Mouse (Mus musculus) spleen, postnatal 10 days (tissue): ENCODE data around the gene Rad9b.
A peak's percentile ranks its signal among the peaks of the same experiment; 100 is the strongest.
"Not testable (repeated sequence)": the region's sequence is repeated elsewhere in the genome, so short reads cannot be mapped to it uniquely, and the experiment has no call there.

ENCODE experiments used
- DNase-seq, 2 experiments: peaks; one replicate each; pipeline ENCODE4 v3.0.0; 2021 to 2022; ENCODE audit warnings: low spot score in 2 of 2

Rad9b gene

DNA sequence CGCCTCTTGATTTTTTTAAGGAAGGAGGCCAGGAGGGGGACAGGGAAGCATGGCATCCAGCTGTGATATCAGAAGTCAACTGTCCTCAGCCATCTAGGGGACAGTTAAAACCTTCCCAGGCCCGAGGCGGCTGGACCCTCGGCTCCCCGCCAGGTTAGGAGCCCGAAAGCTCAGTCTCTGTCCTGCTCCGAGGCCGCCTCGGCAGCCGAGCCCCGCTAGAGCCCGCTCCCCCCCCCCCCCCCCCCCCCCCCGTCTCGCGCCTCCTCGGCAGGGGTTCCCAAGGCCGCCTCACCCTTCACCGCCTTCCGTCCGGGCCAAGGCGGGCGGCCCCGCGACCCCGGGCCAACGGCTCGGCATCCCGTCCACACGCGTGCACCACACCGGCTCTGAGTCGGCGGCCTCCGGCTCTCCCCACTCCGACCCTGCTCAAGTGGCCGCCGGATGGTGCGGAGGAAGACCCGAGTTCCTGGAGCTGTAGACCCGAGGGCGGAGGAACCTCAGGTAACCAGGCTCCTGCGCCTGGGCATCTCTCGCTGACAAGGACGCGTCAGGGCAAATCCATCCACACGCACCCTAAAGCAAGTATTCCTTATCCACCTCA lies 17.7 kb upstream of the Rad9b start, which contains the start of gene Gpn3:
Gpn3 (plus strand) TSS at position 286 of the 601 bp plus-strand sequence.
- no peak for DNase-seq

DNA sequence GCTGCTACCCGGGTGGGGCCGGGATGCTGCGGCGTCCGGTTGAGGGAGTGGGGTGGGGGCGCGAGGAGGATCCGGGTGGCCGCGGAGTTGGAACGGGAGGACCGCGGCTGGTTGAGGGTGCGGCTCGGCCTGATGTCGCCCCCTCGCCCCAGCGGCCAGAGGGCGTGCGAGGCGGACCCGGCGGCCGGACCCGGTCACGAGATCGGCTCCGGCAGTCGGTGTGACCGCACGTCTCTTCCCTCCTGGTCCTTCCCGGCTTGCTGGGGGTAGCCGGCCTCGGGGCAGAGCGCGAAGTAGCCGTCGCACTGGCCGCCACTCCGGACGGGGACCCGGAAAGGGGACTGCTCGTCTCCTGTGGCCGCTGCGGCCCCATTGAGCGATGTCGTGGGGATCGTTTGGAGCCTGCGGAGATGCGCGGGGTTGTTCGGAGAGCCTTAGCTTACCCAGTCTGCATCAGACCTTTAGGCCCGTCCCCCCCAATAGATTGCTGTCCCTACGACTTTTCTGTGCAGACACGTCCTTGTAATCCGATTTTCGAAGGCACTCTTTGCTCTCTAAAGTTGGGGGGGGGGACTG lies 547 bp upstream of the Rad9b start:
- no peak for DNase-seq

DNA sequence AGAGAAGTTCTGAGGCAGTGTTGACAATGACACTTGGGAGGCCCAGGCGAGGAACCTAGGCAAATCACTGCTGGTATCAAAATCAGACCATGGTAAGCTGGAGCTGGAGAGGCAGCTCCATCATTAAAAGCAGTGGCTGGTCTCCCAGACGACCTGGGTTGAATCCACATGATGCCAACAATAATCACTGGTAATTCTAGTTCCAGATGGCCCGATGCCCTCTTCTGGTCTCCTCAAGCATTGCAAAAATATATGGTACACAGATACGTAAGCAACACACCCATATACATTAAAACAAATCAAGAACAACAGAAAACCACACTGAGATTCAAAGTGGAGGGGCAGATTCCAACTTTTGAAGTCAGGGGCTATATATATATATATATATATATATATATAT lies 8.3 kb downstream of the Rad9b start:
- no peak for DNase-seq

DNA sequence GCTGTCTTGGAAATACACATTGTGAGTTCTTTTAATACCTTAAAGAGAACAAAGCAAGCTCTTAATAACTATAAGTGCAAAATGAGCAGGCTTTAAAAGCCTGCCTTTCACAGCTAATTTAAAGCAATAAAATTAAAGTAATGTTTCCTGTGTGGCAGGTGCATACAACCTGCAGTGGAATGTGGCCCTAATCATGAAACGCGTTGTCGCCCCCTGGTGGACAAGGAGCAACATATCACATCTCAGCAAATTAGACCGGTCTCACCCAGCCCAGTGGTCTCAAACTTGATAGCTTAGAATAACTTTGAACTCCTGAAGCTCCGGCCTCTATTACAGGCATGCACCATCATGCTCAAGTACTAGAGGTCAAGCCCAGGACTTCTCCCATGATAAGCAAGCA lies 9.8 kb downstream of the Rad9b start:
- peak; percentile 78 to 88 for DNase-seq

DNA sequence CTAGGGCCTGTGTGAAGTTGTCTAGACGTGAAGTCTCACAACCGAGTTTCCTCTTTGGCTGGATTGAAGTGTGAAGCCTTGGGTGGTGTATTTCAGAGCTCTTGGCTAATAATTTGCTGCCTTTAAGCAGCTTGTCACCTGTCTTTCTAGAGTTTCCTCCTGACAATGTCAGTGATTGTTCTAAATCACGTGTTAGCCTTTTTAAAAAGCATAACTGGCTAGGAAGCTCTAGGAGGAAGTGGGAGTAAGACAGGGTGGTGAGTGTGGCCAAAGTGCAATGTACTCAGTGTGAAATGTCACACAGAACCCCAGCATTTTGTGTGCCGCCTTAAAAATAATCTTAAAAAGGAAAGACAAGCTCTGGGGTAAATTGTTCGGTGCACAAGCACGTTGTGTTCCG lies 10.3 kb downstream of the Rad9b start:
- no peak for DNase-seq

DNA sequence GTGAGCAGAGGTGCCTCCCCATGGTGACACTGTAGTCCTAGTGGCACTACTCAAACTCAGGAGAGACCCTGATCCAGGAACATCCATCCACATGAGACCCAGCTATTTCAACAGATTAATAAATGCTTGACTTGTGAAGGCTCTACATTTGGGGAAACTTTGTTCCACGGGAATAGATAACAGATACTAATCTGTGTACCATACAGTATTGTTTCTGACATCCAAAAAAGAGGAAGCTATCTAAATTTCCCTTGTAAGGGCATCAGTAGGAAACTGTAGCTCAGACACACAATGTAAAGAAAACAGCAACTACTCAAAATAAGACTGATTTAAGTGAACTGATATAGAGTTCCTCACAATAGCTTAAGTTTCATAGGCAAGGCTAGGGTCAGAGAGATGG lies 11.2 kb downstream of the Rad9b start:
- DNase-seq = no peak

DNA sequence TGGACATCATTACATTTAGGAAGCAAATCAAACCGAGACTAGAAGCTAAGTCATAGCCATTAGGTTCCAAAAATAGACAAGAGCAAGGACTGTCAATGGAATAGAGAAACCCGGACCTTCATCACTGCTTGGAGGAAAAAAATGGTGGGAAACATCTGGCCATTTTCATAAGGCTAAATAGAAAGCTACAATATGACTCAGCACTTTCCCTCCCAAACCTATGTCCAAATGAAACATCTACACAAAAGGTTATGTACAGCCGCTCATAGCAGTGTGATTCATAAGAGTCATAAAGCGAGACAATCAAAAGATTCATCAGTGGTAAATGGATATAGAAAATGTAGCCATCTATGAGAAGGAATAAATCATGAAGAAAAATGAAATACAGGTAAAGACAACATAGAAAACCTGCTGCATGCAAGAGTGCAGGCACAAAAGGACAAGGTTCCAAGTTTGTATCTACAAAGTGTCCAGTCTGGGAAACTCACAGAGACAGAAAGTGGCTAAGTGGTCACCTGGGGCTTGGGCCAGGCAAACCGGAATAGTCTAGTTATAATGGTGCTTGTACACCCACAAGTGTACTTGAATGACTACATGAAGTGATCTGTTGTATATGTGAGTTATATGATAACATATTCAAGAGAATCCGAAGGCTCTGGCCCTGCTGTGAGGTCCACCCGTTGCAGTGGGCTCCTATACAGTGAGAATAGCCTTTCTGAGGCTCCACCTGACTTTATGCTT lies 17.3 kb downstream of the Rad9b start:
- no peak for DNase-seq

DNA sequence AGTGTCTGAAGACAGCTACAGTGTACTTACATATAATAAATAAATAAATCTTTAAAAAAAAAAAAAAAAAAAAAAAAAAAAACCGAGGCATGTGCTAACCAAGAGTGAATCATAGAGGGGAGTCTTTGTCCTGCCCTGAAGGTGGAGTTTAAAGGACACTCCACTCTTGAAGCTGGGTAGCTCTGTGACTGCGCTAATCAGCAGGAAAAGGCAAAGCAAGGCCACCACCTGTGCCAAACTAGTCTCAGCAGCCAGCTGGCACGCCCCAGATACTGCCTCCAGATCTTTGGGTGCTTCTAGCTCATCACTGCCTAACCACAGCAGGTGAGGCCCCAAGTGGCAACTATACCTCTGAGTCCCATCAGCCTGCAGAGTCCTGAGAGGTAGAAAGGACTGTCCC lies 19.4 kb downstream of the Rad9b start:
- no peak for DNase-seq

DNA sequence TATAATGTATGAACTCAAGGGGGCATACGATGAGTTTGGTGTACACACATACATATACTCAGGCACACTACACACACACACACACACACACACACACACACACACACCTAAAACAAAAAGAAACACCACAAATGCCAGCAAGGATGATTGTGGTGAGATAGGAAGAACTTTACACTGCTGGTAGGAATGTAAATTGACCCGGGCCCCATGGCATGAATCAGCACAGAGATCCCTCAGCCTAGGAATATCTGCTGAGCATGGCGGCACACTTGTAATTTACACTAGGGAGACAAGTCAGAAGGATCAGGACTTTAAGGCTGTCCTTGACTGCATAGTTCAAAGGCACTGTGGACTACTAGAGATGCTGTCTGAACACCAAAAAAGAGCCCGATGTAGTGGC lies 23.8 kb downstream of the Rad9b start:
- DNase-seq = no peak

DNA sequence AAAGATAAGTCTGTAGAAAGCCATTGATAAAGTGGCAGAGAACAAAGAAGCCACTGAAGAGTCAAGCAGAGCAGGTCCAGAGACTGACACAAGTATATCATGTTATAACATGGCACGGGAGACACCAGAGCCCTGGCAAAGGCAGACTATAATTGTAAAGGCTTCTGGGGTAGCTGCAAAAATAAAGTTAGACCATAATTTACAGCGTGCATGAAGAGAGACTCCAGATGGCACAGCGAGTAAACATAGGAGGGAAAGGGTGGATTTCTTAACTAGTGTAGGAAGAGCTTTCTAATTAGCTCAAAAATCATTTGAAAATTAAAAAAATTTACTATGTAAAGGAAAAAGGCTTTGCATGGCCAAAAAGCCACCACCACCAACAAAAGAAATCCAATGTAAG lies 26.8 kb downstream of the Rad9b start:
- no peak for DNase-seq

DNA sequence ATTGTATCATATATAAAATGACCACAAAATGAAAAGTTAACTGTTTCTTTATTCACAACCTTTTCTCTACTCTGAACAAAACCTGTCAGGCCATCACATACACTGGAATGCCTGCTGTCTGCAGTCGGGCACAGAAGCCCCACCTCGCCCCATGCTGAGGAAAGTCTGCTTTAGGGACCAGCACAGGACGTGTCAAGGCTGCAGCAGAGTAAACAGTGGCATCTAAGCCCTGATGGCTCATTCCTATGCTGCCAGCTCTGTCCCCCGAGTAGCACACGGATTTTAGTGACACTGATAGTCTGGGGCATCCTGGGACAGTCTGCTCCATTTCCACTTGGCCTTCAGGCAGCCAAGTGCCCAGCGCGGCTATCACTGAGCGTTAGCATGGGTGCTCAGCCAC lies 28.6 kb downstream of the Rad9b start:
- DNase-seq = no peak

DNA sequence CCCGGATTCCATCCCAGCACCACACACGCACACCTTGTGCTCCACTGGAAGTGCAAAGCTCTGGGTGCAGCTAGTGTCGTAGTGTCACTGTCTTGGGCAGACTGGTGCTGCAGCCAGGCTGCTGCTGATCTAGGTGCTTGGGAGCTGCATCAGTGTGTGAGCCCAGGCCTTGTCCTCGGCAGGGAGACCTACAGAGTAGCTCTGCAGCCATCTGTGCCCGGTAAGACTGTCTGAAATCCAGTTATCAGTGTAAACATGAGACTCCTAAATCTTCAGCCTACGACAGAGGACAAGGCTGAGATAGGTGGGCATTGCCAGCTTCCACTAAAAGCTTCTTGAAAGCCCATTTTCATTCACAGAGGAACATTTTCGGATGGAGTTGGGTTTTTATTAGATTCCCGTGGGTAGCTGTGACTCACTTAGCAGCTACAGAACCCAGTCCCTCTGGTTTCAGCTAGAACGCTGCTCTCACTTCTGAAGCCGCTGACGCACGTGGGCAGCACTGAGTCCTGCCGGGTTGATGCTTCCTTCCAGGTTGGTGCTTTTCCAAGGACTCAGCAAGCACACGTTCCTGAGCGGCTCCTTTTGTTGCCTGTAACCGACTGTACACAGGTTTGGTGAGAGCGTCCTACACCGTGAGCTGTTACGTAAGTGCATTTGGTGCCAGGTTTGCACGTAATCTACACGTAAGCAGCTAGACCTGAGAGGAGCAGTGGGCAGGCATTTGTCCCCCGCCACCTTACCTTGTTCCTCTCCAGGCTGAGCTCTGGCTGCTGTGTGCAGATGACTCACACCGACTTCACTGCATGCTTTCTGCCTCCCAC lies 29.2 kb downstream of the Rad9b start:
- DNase-seq = no peak

DNA sequence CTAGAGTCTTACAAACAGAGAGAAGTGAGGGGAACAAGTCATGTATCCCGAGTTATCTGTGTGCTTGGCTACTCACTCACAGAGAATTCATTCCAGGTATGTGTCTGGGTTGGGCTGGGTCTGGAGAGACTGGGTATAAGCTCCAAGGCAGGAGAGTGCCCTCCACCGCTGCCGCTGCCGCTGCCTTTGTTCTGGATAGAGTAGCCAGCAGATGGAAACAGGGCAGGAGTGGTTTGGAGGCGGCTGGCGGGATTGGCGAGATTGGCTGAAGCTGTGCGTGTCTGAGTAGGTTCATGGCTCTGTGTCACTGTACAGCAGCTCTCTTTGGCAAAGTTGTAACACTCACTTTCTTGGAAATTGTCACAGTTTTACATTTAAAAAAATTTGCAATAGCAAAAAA lies 30.5 kb downstream of the Rad9b start:
- DNase-seq = no peak

DNA sequence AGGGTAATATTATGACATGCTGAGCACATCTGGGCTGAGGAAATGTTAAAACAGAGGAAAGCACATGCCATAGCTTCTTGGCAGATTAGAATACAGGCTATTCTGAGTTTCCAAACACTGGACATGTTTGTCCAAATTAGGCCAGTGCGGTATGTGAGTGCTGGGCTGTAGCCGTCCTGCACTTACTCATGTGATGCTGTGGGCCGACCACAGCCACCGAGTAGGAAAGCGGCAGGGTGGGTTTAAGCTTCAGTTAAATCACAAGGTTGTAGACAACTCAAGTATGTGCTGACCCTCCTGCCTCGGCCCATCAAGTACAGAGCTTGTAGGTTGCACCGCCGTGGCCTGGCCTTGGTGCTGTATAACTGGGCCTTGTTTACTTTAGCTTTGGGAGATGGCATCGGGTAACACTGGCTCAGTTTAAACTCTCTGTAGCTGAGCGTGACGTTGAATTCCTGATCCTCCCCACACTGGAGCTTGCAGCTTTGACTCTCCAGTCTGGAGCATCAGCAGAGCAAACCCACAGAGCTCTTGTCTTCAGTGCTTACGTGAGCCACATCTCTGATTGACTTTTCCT lies 33.7 kb downstream of the Rad9b start:
- no peak for DNase-seq

DNA sequence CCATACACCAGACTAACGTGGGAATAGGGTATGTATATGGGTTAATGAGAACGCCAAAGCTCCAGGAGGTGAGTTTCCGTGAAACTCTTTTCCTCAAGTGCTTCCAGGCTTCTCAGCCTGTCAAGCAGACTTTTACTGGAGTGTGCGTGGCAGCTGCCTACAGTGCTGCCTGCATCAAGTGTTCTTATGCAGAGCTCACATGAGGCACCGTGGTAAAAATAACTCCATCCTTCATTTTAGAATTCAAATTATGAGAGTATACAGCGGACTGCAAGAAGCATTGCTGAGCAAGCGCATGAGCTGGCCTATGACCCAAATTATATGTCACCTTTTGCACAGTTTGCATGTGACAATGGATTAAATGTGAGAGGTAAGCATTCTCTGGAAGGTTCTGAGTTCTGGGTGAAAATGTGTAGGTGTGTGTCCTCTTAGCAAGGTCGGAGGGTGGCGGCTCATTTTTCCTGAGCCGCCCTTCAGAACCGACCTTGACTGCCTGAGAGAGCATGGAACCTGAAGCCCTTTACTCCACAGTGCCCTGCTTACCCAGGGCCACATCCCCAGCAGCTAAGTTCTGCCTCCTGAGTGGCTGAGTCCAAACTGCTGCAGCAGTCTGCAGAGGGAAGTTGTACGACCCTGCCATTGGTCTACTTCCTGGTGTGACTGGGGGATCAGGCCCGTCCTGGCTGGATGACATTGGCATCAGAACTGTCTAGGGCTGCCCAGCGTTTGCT lies 34.4 kb downstream of the Rad9b start:
- DNase-seq = no peak

DNA sequence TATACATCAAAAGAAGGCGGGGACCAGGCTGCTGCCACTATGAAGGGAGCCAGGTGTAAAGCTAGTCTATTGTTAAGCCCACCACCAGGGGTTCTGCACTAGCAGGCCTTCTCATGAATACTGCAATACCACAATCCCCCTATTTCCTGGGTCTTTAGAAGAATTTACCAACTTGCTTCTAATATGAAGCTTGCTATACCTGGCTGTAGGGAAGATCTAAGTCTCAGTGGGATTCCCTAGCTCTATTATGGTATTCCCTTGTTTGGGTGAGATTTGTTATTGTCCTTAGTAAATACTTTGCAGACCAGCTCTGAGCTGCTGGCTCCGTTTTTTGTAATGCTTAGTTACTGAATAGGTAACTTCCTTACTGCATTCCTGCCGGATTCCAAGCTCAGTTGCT lies 35.1 kb downstream of the Rad9b start:
- not testable (repeated sequence) for DNase-seq

DNA sequence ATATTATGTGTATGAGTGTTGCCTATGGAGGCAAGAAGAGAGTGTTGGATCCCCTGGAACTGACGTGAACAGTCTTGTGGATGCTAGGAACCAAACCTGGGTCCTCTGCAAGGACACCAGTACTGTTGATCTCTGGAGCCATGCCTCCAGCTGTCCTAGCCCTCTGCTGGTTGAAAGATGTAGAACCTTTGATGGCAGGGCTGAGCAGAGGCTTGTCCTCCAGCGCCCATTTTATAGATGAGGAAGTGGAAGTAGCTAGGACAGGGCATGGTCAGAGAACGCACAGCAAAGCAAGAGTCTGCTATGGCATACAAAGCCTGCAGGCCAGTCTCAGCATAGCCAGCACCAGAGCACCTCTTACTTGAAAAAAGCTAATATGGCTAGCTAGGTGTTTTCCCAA lies 35.9 kb downstream of the Rad9b start:
- DNase-seq = peak; percentile 27 to 64

DNA sequence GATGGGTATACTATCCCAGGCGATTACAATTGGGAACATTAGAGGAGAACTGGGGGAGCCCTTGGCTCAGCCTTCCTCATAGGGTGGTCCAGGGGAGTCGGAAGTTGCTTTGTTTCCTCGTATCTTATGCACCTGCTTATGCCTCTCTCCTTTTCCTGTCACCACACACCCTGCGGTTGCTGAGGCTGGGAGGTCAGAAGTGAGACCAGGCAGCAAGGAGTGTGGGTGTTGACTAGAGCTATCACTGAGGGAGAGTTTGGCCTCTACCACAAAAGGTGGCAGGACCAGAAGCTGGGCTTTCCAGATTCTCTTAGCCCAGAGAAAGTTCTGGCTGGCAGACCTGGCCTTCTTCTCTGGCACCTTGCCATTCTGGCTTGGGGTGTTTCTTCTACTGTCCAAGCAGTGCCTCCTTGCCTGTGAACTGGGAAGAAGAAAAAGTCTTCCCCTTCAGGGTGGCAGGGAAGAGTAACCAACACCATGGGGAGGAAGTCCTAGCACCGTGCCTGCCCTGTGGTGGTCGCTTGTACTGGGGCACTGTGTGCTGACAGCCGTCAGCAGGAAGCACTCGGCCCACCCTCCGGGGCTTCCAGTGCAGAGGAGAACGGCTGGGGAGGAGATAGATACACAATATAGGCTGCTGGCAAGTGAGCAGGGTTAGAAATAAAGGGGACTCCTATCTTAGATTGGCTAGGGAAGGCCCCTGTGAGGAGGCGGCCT lies 36.5 kb downstream of the Rad9b start:
- no peak for DNase-seq

DNA sequence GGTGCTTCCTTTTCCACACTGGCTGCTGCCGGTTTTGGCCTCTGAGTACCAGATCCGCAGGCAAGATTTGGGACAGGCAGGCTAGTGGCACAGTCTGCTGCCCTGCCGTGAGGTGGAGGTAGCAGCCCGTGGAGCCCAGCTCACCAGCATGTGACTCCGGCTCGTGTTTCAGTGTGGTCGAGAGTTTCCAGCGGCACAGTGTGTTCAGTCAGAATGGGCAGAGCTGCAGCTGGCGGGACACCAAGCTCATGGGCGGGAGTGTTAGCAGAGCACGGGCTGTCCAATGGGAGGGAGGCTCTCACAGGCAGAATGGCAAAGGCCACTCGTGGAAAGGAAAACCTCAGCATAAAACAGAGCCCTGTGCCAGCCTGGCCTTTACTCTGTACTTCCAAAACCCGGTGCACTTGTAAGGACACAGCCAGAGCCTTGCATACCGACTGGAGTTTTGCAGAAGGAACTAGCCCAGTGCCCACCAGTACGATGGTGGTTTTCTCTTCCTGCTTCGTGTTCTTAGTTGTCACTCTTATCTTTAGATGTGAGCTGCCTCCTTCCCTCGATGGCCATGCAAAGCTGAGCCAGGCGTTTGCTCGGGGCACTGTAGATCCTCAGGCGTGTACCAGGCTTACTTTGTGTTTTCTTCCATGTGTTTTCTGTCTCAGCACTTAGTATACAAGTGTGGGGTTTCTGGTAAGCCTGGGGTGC lies 38.9 kb downstream of the Rad9b start:
- peak; percentile 47 to 70 for DNase-seq
